Mouse (Mus musculus) myocyte (in vitro differentiated cells): Measurements from ENCODE around the gene Uggt1.

Experiments
- E2F4 ChIP-seq: IDR thresholded peaks from one replicate; pipeline ENCODE4 v1.6.1; 2011; ENCODE audit warnings: mild to moderate bottlenecking, control low read depth, moderate library complexity; ENCODE audit not compliant: insufficient read depth
- MYOD1 ChIP-seq, 3 experiments: IDR thresholded peaks; one replicate each; pipeline ENCODE4 v1.6.1; 2011; ENCODE audit warnings: control low read depth in 2 of 3, low read depth in 2 of 3, mild to moderate bottlenecking in 2 of 3, moderate library complexity in 1 of 3; ENCODE audit not compliant: insufficient read length in 2 of 3, control insufficient read depth in 1 of 3
- MYOG ChIP-seq, 3 experiments: IDR thresholded peaks; one replicate each; pipeline ENCODE4 v1.6.1; 2011; ENCODE audit warnings: control low read depth in 2 of 3, low read depth in 2 of 3, mild to moderate bottlenecking in 2 of 3; ENCODE audit not compliant: insufficient read length in 2 of 3, control insufficient read depth in 1 of 3, insufficient read depth in 1 of 3
- POLR2A ChIP-seq: IDR thresholded peaks from one replicate; pipeline ENCODE4 v1.6.1; 2011; ENCODE audit warnings: low read depth, mild to moderate bottlenecking, control low read depth, moderate library complexity; ENCODE audit not compliant: insufficient read length
- POLR2AphosphoS2 ChIP-seq: IDR thresholded peaks from one replicate; pipeline ENCODE4 v1.6.1; 2011; ENCODE audit warnings: low read depth, control low read depth; ENCODE audit not compliant: insufficient read length
- SRF ChIP-seq: IDR thresholded peaks from one replicate; pipeline ENCODE4 v1.6.1; 2011; ENCODE audit warnings: low read depth; ENCODE audit not compliant: control insufficient read depth, insufficient read length
- TCF12 ChIP-seq: IDR thresholded peaks from one replicate; pipeline ENCODE4 v1.6.1; 2011; ENCODE audit warnings: mild to moderate bottlenecking, control low read depth; ENCODE audit not compliant: poor library complexity, insufficient read depth, severe bottlenecking
- TCF3 ChIP-seq: IDR thresholded peaks from one replicate; pipeline ENCODE4 v1.6.1; 2011; ENCODE audit warnings: low read depth, control low read depth; ENCODE audit not compliant: insufficient read length
- USF1 ChIP-seq: IDR thresholded peaks from one replicate; pipeline ENCODE4 v1.6.1; 2011; ENCODE audit warnings: low read depth, mild to moderate bottlenecking, control low read depth, moderate library complexity

DNA sequence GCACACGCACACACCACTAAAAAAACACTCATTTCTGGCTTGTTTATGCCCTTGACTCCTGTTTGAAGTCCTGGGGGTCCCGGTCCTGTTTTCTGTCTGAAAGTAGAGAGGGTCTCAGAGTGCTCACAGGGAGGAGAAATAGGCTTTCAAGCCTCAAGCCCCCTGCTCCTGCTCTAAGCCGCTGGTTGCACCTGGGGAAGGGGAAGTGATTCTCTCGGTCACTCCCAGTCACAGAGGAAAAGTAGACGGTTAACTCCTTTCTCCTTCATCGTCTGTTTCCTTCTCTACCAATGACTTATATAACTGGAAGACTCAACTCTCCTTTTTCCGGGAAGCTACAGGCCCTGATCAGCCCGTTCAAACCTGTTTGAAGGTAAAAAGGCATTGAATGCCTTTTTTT is 130.8 kb downstream of the Uggt1 start:
- TF ChIP-seq TCF12: no peak
- no peak for TF ChIP-seq E2F4
- TF ChIP-seq USF1: no peak
- TF ChIP-seq TCF3: no peak
- TF ChIP-seq POLR2AphosphoS2: no peak
- no peak for TF ChIP-seq MYOD1 (IDR thresholded peaks at IDR 0.05; ENCODE audit: control insufficient read depth in 1 of 3, insufficient read length in 2 of 3, low read depth in 2 of 3)
- TF ChIP-seq MYOG (IDR thresholded peaks at IDR 0.05; ENCODE audit: control insufficient read depth in 1 of 3, insufficient read depth in 1 of 3, insufficient read length in 2 of 3, low read depth in 2 of 3): no peak
- TF ChIP-seq POLR2A: no peak
- TF ChIP-seq SRF: no peak
